Mouse (Mus musculus): ENCODE data around the gene Zfp646.
"Not testable (repeated sequence)": the region's sequence is repeated elsewhere in the genome, so short reads cannot be mapped to it uniquely, and the experiment has no call there.

Gene Zfp646

GRCm38 (mm10) chr7:127885951-127886350 lies 9.9 kb downstream of the Zfp646 start:
- DNase-seq = peak; percentile 37 to 65

- peak in 1 of 2 experiments; percentile 21 for DNase-seq
Measured at GRCm38 (mm10) chr7:127886551-127886950, 10.5 kb downstream of the Zfp646 start.

- DNase-seq = peak in 1 of 2 experiments; percentile 19
Measured at GRCm38 (mm10) chr7:127887191-127887590, 11.2 kb downstream of the Zfp646 start.

GRCm38 (mm10) chr7:127887781-127888180 lies 11.8 kb downstream of the Zfp646 start:
- peak in 1 of 2 experiments; percentile 14 for DNase-seq

- DNase-seq = peak in 1 of 2 experiments; percentile 31
Measured at GRCm38 (mm10) chr7:127888821-127889220, 12.8 kb downstream of the Zfp646 start.

GRCm38 (mm10) chr7:127890798-127891197 lies 14.8 kb downstream of the Zfp646 start, which contains the start of gene Prss53:
Gene Prss53, minus strand, starts transcription at chr7:127890970.
- DNase-seq = peak; percentile 84 to 92

- DNase-seq = peak in 1 of 2 experiments; percentile 27
Measured at GRCm38 (mm10) chr7:127894480-127894879, 18.5 kb downstream of the Zfp646 start.

- peak; percentile 98 to 99 for DNase-seq
Measured at GRCm38 (mm10) chr7:127895442-127895841, 19.4 kb downstream of the Zfp646 start, which contains the start of the genes Gm21974 and Vkorc1. Gene Gm21974, minus strand, starts transcription at chr7:127895454. Gene Vkorc1, minus strand, starts transcription at chr7:127895617.

- DNase-seq = not testable (repeated sequence)
Measured at GRCm38 (mm10) chr7:127895891-127896290, 19.9 kb downstream of the Zfp646 start.

- DNase-seq = peak; percentile 71 to 79
Measured at GRCm38 (mm10) chr7:127896384-127896783, 20.4 kb downstream of the Zfp646 start.

DNA sequence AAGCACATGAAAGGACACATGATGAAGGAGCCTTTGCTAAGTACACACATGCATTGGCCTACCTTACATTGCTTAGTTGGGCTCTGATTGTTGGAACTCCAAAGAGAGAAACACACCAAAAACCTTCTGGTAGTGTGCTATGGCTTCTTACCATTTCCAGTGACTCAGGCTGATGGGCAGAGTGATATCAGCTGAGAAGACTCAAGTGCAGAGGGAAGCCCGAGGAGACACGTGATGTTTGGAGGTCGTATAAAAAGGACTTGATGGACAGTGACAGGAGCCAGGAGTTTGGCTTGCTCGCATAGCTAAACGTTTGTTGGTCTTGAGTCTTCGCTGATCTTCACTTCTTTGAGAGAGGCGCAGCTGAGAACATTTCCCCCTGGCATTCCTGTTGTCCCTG lies 21.5 kb downstream of the Zfp646 start:
- DNase-seq = peak in 1 of 2 experiments; percentile 31

DNA sequence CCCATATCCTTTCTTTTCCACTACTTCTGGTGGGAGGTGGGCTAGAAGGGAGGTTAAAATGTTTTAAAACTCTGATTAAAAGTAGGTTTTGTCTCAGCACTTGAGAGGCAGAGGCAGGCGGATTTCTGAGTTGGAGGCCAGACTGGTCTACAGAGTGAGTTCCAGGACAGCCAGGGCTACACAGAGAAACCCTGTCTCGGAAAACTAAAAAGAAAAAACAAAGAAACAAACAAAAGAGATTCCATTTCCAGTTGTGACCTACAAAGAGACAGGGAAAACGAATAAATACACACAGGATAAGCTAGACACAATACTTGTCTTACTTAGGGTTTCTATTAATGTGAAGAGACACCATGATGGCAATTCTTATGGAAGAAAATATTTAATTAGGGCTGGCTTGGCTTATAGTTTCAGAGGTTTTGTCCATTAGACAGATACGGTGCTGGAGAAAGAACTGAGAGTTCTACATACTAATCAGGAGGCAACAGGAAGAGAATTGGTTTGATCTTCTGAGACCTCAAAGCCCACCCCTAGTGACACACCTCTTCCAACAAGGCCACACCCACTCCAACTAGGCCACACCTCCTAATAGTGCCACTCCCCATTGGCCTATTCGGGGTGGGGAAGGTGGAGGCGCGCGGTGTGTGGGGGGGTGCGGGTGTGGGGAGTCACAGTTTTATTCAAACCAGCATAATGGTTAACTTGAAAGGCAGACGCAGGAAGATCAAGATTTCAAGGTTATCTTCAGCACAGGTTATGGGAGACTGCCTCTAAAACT lies 22.3 kb downstream of the Zfp646 start:
- DNase-seq = peak; percentile 27 to 55

GRCm38 (mm10) chr7:127899997-127900396 lies 24.0 kb downstream of the Zfp646 start:
- DNase-seq = peak in 1 of 2 experiments; percentile 57

GRCm38 (mm10) chr7:127901772-127902171 lies 25.8 kb downstream of the Zfp646 start:
- DNase-seq = no peak

DNA sequence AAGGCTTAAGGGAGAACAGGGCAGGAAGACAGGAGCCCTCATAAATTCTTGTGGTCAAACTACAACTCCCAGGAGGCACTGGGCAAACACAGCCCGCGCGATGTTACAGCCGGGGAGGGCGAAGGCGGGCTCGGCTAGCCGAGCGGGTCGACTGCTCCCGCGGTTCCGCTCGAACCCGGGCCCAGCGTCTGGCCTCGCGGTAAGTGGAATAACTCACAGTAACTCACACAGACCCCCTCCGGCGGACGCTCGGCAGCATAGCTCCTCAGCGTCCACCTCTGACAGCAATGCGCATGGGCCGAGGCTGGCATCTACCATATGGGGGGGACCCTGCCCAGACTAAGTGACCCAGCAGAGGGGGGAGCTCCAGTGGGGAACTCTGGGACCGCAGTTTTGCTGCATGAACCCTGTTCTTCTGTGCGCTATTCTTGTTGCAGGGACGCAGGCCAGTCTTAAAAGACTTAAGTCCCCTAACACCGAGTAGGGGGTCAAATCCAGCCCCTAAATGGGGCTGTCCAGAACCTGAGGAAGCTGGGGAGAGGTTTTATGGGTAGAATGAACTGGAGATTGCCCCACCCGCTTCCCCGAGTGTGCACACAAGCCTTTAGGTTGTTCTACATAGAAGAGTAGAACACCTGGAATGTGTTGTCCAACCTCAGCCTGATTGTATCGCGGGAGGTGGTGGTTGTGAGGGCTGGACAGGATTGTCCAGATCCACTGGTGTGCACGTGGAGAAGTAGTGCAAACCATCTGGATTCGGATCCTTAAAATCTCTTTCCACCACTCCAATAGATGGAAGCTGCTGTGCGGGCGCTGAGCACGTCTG lies 28.2 kb downstream of the Zfp646 start, which contains the start of gene Bckdk:
Bckdk (plus strand) TSS at position 112 of the 826 bp plus-strand sequence.
- peak; percentile 80 to 90 for DNase-seq

- DNase-seq = no peak
Measured at GRCm38 (mm10) chr7:127907939-127908338, 31.9 kb downstream of the Zfp646 start.

- peak in 1 of 2 experiments; percentile 67 for DNase-seq
Measured at GRCm38 (mm10) chr7:127908656-127909055, 32.6 kb downstream of the Zfp646 start.

DNA sequence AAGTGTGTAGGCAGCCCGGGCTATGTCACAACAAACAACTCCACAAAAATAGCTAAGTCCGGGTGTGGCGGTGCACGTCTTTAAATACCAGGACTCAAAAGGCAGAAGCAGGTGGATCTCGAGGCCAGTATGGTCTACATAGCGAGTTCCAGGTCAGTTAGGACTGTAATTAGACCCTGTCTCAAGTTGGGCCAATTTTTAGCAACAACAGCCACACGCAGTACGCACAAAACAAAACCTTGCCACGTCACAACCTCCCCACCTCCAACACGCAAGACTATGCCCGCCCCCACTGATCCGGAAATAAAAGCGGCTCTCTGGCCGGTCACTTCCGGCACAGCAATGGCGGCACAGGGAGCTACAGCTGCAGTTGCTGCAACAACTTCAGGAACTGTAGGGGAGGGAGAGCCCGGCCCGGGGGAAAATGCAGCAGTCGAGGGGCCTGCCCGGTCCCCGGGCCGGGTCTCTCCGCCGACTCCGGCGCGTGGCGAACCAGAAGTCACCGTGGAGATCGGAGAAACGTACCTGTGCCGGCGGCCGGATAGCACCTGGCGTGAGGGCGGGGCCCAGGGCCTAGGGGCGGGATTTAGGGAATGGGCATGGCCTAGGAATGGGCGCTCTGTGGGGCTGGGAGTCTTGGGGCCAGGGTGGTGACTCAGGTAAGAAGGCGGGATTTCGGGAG lies 36.3 kb downstream of the Zfp646 start, which contains the start of gene Kat8:
Kat8 (plus strand) TSS at position 327 of the 682 bp plus-strand sequence.
- peak; percentile 94 to 96 for DNase-seq

GRCm38 (mm10) chr7:127912938-127913337 lies 36.9 kb downstream of the Zfp646 start:
- DNase-seq = no peak

GRCm38 (mm10) chr7:127915293-127915692 lies 39.3 kb downstream of the Zfp646 start:
- no peak for DNase-seq

DNA sequence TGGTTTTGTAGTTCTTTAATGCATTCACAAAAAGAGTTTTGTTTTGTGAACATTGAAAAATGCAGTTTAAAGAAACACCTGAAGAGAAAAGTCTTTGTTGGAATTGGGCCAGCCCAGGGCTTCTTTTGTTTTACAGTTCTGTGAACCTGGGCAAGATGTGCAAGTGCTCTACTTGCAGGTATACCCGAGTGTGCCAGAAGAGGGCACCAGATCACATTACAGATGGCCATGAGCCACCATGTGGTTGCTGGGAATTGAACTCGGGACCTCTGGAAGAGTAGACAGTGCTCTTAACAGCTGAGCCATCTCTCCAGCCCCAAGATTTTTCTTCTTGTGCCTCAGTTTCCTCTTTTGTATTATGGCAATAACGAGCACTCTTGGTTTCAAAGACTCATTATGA lies 42.2 kb downstream of the Zfp646 start:
- DNase-seq = peak; percentile 78 to 86

GRCm38 (mm10) chr7:127919290-127919689 lies 43.3 kb downstream of the Zfp646 start:
- peak; percentile 56 to 64 for DNase-seq

All from kidney, postnatal 25 days (tissue).